Mouse (Mus musculus) C2C12 (cell line): ENCODE results near the gene Anapc1.

Experiments used
- CEBPB ChIP-seq: IDR thresholded peaks from one replicate; pipeline ENCODE4 v1.6.1; 2011; ENCODE audit warnings: low read depth, mild to moderate bottlenecking, control low read depth, moderate library complexity
- CTCF ChIP-seq: IDR thresholded peaks from one replicate; pipeline ENCODE4 v1.5.1; 2011; ENCODE audit not compliant: control insufficient read depth, insufficient read depth, insufficient read length
- FOSL1 ChIP-seq: IDR thresholded peaks from one replicate; pipeline ENCODE4 v1.8.0; 2011; ENCODE audit warnings: mild to moderate bottlenecking, low read length; ENCODE audit not compliant: poor library complexity, insufficient read depth, severe bottlenecking
- MAX ChIP-seq: IDR thresholded peaks from one replicate; pipeline ENCODE4 v1.6.1; 2011; ENCODE audit warnings: mild to moderate bottlenecking, control low read depth
- MYOD1 ChIP-seq: IDR thresholded peaks from one replicate; pipeline ENCODE4 v1.6.1; 2011; ENCODE audit warnings: low read depth; ENCODE audit not compliant: control insufficient read depth, insufficient read length
- MYOG ChIP-seq: IDR thresholded peaks from one replicate; pipeline ENCODE4 v1.6.1; 2011; ENCODE audit not compliant: control insufficient read depth, insufficient read length; ENCODE audit errors: extremely low read depth
- USF1 ChIP-seq: IDR thresholded peaks from one replicate; pipeline ENCODE4 v1.6.1; 2011; ENCODE audit warnings: low read depth, mild to moderate bottlenecking, control low read depth, moderate library complexity

- TF ChIP-seq CTCF (no peak), MAX (no peak), CEBPB (no peak), USF1 (no peak), MYOD1 (no peak), FOSL1 (no peak), MYOG (no peak)
These were observed 44.8 kb upstream of the Anapc1 start for GRCm38 (mm10) chr2:128731951-128732350.
